Mouse (Mus musculus): Measurements from ENCODE around the gene Lrsam1.
A peak's percentile ranks its signal among the peaks of the same experiment; 100 is the strongest.
"Not testable (repeated sequence)": the region's sequence is repeated elsewhere in the genome, so short reads cannot be mapped to it uniquely, and the experiment has no call there.

Lrsam1 gene

DNA sequence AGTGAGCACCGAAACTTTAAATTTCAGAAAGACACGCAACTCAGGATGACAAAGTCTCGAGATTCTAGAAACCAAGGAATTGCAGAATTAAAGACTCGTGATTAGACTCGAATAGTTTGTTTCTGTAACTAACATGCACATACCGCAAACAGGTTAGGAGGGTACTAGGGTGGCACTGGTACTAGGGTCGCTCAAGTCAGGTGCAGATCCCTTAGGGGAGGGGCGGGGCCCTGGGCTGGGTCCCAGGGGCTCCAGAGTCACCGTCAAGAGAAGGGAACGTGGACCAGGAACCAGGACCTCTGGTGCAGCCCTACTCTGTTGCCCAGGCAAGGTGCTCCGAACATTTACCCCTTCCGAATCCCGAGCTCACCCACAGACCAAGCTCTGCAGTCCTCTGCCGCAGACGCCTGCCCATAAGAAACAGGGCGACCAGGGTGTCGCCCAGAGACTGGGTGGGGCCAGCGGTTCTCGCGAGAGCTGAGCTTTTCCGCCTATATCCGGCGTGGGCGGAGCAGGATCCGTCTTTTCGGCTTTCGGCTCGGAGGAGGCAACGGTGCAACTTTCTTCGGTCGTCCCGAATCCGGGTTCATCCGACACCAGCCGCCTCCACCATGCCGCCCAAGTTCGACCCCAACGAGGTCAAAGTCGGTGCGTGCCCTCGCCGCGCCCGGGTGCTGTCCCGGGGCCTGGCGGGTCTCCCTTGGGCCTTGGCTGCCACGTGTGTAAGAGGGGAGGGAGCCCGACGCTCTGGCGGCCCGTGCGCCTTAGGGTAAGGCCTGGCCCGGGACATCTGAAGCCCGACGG is at the start of gene Lrsam1, which contains the start of gene Rpl12:
Lrsam1 (minus strand) TSS at position 423 of the 804 bp plus-strand sequence.
Rpl12 (plus strand) TSS at position 368 of the 804 bp plus-strand sequence.
- peak; percentile 100 for DNase-seq

- DNase-seq: not testable (repeated sequence)
Measured at GRCm38 (mm10) chr2:33009055-33009454, 47.6 kb upstream of the Lrsam1 start.

GRCm38 (mm10) chr2:33005041-33005440 is 43.6 kb upstream of the Lrsam1 start:
- no peak for DNase-seq

- no peak for DNase-seq
Measured at GRCm38 (mm10) chr2:33002144-33002543, 40.7 kb upstream of the Lrsam1 start.

DNA sequence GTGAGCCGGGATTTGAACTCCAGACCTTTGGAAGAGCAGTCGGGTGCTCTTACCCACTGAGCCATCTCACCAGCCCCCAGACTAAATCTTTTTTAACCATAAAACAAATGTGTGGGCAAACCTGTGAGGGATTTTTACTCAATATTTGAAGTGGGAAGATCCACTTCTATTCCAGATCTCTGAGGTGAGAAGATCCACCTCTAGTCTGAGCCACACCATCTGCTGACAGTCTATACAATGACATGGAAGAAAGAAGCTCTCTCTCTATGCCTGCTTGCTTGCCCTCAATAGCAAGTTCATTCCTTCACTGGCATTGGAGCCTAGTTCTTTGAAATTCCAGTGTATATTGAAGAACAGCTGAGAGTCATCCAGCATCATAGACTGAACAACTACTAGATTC is 38.3 kb upstream of the Lrsam1 start:
- no peak for DNase-seq

DNA sequence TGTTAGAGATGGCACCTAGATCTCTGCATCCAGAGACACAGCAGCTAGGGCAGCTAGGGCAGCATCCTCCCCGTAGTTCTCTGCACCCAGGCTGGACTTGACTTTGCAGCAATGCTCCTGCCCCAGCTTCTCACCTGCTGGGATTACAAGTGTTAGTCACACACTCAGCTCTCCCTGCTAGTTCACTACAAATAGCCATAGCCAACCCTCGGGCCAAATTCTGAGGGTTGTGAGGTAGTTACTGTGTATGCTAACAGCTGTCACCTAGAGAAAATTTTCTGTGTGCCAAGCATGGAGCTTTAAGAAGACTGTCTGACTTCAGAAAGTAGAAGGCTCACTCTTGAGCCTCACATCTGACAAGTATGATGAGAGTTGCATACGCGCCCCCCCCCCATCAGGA is 36.4 kb upstream of the Lrsam1 start:
- no peak for DNase-seq

- no peak for DNase-seq
Measured at GRCm38 (mm10) chr2:32997081-32997480, 35.7 kb upstream of the Lrsam1 start.

DNA sequence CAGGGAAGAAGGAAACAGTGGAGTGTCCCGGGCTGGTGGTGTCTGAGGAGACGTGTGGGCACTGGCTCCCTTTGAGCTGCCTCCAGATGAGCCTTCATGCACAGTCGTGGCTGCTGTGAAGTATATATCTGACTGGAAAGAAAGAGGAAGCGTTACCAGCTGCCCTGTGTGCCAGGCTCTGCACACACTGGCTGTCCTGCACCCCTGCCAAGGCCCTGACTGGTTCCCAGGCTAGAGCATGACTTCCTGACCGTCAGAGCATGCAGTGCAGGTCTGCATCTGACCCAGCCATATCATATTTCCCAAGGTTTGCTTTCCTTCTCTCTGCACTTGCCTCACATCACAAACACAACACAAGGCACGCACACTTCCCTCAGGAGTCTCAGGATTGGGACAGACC is 30.7 kb upstream of the Lrsam1 start:
- DNase-seq: peak; percentile 96

DNA sequence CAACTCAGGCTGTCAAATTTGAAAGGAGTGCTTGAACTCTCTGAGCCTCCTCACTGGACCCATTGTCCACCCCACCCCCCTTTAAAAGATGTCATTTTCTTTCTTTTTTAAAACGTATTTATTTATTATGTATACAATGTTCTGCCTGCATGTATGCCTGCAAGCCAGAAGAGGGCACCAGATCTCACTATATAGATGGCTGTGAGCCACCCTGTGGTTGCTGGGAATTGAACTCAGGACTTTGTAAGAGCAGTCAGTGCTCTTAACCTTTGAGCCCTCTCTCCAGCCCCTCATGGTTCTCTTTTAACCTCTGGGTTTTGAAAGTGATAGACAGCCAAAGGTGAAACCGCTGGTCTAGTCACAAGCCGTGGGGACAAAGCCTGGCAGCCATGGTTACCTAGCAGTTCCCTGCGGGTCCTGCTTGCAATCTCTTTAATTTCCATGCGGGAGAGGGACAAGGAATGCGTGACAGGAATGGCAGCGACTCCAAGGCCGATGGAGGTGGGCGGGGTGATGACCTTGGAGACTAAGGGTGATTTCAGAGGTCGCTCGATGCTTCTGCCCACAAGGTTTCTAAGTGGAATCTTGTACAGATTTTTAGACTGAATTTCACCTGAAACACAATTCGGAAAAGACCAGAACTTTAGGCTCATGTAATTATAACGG is 28.9 kb upstream of the Lrsam1 start:
- no peak for DNase-seq

GRCm38 (mm10) chr2:32989376-32989775 is 28.0 kb upstream of the Lrsam1 start:
- no peak for DNase-seq

DNA sequence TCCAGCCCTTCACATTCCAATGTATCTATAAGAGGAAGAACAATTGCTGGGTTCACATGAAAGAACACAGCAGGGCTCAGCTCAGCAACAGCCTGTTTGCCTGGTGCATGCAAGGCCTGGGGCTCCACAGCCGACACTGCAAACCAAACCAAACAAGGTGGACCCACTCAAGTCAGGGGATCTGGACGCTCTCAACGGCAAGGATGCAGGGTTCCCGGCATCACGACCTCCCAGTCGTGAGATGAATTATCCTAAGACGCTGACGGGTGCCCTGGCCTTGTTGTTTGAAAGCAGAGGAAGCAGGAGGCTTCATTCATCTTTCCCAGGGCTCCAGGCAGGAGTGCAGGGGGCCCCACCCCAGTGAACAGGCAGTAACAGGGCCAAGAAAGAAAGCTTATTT is 24.4 kb upstream of the Lrsam1 start:
- peak; percentile 87 for DNase-seq

GRCm38 (mm10) chr2:32983617-32984016 is 22.2 kb upstream of the Lrsam1 start:
- no peak for DNase-seq

- peak; percentile 94 for DNase-seq
Measured at GRCm38 (mm10) chr2:32982700-32983099, 21.3 kb upstream of the Lrsam1 start.

DNA sequence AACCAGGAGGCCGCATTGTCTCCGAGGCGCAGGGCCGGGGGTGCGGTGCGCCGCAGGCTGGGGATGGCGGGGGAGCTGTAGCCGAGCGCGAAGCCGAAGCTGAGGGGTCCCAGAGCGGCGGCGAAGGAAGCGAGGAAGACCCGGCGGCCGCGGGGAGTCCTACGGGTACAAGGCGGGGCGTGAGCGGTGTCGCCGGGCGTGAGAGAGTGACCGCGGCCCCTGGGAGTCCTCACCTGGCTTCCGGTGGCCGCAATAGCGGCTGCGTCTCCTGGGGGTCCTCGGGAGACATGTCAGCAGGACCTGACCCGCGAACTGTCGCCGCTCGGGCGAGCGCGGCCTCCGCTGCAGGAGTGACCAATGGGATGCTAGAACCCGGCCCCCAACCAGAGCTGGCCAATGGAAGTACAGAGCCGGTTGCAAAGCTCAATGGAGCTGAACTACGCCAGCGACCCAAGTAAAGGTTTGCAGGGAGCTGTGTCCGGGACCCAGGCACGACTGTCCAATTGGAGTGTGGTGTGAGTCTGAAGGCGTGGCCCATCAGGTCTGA is 20.4 kb upstream of the Lrsam1 start, which contains the start of gene Slc2a8:
Slc2a8 (minus strand) TSS at position 359 of the 547 bp plus-strand sequence.
- peak; percentile 100 for DNase-seq

DNA sequence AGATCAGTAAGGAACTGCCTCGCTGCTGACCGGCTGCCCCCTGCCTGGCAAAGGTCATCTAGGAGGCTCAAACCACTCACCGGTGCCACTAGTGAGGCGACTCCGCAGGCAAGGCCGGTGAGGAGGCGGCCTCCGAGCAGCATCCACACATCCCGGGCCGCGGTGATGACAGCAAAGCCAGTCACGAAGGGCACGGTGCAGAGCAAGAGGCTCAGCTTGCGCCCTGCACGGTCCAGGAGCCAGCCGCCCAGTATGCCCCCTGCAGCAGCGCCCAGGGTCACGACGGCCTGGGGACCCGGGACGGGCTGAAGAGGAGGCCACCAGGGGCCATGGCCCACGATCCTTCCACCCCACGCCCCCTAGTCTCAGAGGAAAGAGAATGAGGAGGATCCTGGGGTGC is 19.9 kb upstream of the Lrsam1 start:
- DNase-seq: no peak

- DNase-seq: no peak
Measured at GRCm38 (mm10) chr2:32979675-32980074, 18.3 kb upstream of the Lrsam1 start.

GRCm38 (mm10) chr2:32978675-32979074 is 17.3 kb upstream of the Lrsam1 start:
- no peak for DNase-seq

DNA sequence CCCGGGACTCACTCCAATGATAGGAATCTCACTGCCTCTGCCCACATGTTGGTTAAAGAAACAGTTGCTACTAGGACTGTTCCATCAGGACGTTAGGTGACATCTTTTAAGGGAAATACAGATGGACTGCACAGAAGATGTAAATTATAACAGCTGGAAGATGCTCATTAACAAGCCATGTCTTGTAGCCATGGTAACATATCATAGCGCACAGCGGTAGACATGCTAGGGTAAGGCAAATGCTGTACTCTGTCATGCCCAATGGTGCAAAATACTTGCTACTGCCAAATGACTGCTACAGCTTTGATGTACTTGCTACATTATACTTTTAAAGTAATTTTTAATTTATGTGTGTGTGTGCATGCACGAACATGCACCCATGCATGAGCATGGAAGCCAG is 15.7 kb upstream of the Lrsam1 start:
- DNase-seq: no peak

GRCm38 (mm10) chr2:32974216-32974615 is 12.8 kb upstream of the Lrsam1 start:
- no peak for DNase-seq

- DNase-seq: no peak
Measured at GRCm38 (mm10) chr2:32971235-32971634, 9.8 kb upstream of the Lrsam1 start.

DNA sequence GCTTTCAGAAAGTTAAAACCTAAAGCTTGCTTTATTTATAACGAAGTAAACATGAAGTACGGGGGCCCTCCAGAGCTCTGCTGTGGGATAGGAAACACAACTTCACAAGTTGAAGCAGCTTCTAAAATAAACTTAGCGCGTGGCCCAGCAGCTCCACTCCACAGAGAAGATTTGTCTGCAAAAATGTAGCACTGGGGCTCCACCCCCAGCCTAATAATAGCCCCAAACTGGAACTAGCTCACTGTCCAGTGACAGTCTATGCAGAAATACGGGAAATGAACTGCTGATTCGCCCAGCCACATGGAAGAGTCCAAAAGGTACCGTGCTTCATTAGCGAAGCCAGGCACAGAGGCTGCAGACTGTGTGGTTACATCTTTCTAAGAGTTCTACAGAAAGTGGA is 7.9 kb upstream of the Lrsam1 start:
- DNase-seq: peak; percentile 98

DNA sequence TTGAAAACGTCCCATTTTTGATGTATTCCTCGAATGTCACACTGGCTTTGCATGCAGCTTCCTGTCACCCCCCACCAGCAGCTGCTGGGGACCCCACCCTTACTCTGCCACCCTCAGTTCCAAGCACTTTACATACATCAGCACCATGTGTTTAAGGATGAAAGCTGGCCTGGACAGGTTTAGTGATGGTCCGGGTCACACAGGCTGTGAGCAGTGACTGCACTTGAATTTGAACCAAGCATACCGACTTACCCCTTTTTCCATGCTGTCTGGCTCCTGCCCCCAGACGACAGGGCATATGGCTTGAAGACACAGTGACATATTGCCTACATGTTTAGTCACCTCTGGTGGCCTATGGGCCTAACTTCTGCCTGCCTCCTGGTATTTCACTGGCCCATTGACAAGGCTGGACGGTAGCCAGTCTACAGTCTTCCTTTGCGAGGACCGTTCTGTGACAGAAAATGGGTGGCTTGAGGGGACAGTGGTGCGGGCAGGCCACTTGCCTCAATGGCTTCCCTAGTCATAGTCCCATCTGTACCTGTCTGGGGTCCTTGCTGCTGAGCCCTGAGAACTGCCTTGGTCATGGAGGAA is 6.7 kb upstream of the Lrsam1 start:
- peak; percentile 93 for DNase-seq

Data from heart, adult 11 months (tissue).